8 mouse cellular contexts compared by ENCODE assay signal in the genomic region with DNA sequence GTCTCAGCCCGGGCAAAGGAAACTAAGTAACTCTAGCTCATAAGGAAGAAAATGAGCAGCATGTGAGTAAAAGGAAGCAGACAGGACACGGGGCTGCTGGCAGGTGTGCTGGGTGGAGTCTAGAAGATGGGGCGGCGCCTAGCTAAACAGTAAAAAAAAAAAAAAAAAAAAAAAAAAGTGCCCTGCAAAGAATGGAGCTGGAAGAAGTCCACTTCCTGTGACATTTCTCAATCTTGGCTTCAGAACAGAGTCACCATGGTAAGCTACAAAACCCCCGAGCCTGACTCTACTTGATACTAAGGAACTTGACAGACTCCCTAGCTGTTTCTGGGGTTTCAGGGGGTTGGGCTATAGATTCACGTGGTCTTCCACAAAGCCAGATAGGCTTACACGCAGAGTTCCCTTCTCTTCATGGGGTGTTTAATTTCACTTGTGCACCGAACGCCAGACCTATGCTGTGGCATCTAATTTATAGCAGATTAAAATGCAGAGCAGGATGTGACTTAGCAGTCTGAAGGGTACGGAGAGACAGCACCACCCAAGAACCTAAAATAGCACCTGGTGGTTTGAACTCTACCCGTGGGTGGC.
DNase-seq lines count a peak whose midpoint lies in the region; ATAC-seq lines count a peak whose summit lies in the region.

No protein-coding gene starts in this region.

- H3K4me3 ChIP-seq in brown adipose tissue, adult 24 weeks (ENCODE audit: insufficient read depth, low read depth, low read length): peak overlapping the region; percentile 23
- H3K4me3 ChIP-seq in intestine, embryonic 15.5 days (replicated peaks): peak overlapping the region; percentile 14
- peak overlapping the region; percentile 28 for H3K4me3 ChIP-seq in liver, embryonic 16.5 days (ENCODE audit: low read depth, low read length)
- H3K4me3 ChIP-seq in stomach, embryonic 16.5 days (replicated peaks; ENCODE audit: low read length): peak overlapping the region; percentile 32

- WGBS in intestine, embryonic 15.5 days: 25% methylated on average over 11 of the region's 11 CpGs
- 9% methylated on average over 11 of the region's 11 CpGs for WGBS in liver, embryonic 16.5 days (ENCODE audit: insufficient replicate concordance)
- WGBS in stomach, embryonic 16.5 days: 19% methylated on average over 11 of the region's 11 CpGs

- H3K4me2 ChIP-seq in intestine, embryonic 15.5 days (replicated peaks): peak overlapping the region; percentile 48
- peak overlapping the region; percentile 48 for H3K4me2 ChIP-seq in liver, embryonic 16.5 days (ENCODE audit: low read depth, low read length)
- H3K4me2 ChIP-seq in stomach, embryonic 16.5 days (ENCODE audit: low read depth, low read length): peak overlapping the region; percentile 50

- peaks cover 7% of the 10 kb centered on the region; the same call in 1 of the 2 replicates for H3K4me1 ChIP-seq in brown adipose tissue, adult 24 weeks (ENCODE audit: control insufficient read depth, insufficient read depth, insufficient read length, low read length)
- H3K4me1 ChIP-seq in intestine, embryonic 15.5 days (replicated peaks): peaks cover 19% of the 10 kb centered on the region; the same call in 1 of the 2 replicates
- H3K4me1 ChIP-seq in liver, embryonic 16.5 days (ENCODE audit: control insufficient read depth, low read depth, low read length): no peaks in the 10 kb centered on the region; the same call in none of the 2 replicates
- peaks cover 29% of the 10 kb centered on the region for H3K4me1 ChIP-seq in stomach, embryonic 16.5 days (ENCODE audit: control insufficient read depth, insufficient read depth, low read length)

- DNase-seq in layer of hippocampus, adult 11-12 months (ENCODE audit: low spot score): peak; percentile 37
- no peak for DNase-seq in layer of hippocampus, adult 18-20 months (ENCODE audit: low spot score in 2 of 2)
- no peak for DNase-seq in right cerebral cortex, adult 2 months (ENCODE audit: low spot score in 2 of 2)
- DNase-seq in cerebellum, postnatal 25 days: no peak

- no peaks in the 10 kb centered on the region for H3K36me3 ChIP-seq in intestine, embryonic 15.5 days
- no peaks in the 10 kb centered on the region for H3K36me3 ChIP-seq in liver, embryonic 16.5 days (ENCODE audit: control insufficient read depth, insufficient read depth)
- H3K36me3 ChIP-seq in stomach, embryonic 16.5 days (ENCODE audit: control insufficient read depth, insufficient read depth, low read length): no peaks in the 10 kb centered on the region

- no peaks in the 10 kb centered on the region for H3K9me3 ChIP-seq in intestine, embryonic 15.5 days
- no peaks in the 10 kb centered on the region for H3K9me3 ChIP-seq in liver, embryonic 16.5 days (replicated peaks; ENCODE audit: control insufficient read depth, low read length)
- no peaks in the 10 kb centered on the region for H3K9me3 ChIP-seq in stomach, embryonic 16.5 days (replicated peaks; ENCODE audit: control insufficient read depth, low read length)

- H3K9ac ChIP-seq in intestine, embryonic 15.5 days: no peak overlapping the region
- H3K9ac ChIP-seq in liver, embryonic 16.5 days (ENCODE audit: low read depth, low read length): no peak overlapping the region
- H3K9ac ChIP-seq in stomach, embryonic 16.5 days (ENCODE audit: low read length): 0 out of 2 replicates have a peak overlapping the region, but pooled peaks have one; percentile 33

- no peaks in the 10 kb centered on the region for H3K27me3 ChIP-seq in intestine, embryonic 15.5 days (replicated peaks)
- no peaks in the 10 kb centered on the region for H3K27me3 ChIP-seq in liver, embryonic 16.5 days (ENCODE audit: control insufficient read depth, insufficient read depth, low read depth, low read length)
- H3K27me3 ChIP-seq in stomach, embryonic 16.5 days (ENCODE audit: control insufficient read depth, insufficient read depth, low read length): no peaks in the 10 kb centered on the region

- ATAC-seq in intestine, embryonic 15.5 days: peak; percentile 85
- ATAC-seq in liver, embryonic 16.5 days (ENCODE audit: low read depth): no peak
- peak; percentile 76; the same call in 1 of the 2 replicates for ATAC-seq in stomach, embryonic 16.5 days (ENCODE audit: insufficient read depth, low FRiP score)

- H3K27ac ChIP-seq in brown adipose tissue, adult 24 weeks (replicated peaks; ENCODE audit: low read depth, low read length): peak overlapping the region; percentile 45; the same call in 1 of the 2 replicates
- H3K27ac ChIP-seq in intestine, embryonic 15.5 days: peak overlapping the region; percentile 62
- no peak overlapping the region for H3K27ac ChIP-seq in liver, embryonic 16.5 days (ENCODE audit: low read length)
- peak overlapping the region; percentile 92 for H3K27ac ChIP-seq in stomach, embryonic 16.5 days (ENCODE audit: low read length)
